Mouse (Mus musculus): ENCODE data around the gene Adcyap1r1. TPM values are rescaled to one million over a fixed set of nuclear protein-coding genes. Genes with fewer than 3 reads are reported as not detected.

Adcyap1r1 gene
- not detected in 2 replicates for total RNA-seq (2012; rRNA removed)
- not detected in 2 replicates for total RNA-seq (2014; rRNA removed)
- polyA plus RNA-seq (2012; ENCODE audit: insufficient read length, low read depth), result not detected in 2 replicates

DNA sequence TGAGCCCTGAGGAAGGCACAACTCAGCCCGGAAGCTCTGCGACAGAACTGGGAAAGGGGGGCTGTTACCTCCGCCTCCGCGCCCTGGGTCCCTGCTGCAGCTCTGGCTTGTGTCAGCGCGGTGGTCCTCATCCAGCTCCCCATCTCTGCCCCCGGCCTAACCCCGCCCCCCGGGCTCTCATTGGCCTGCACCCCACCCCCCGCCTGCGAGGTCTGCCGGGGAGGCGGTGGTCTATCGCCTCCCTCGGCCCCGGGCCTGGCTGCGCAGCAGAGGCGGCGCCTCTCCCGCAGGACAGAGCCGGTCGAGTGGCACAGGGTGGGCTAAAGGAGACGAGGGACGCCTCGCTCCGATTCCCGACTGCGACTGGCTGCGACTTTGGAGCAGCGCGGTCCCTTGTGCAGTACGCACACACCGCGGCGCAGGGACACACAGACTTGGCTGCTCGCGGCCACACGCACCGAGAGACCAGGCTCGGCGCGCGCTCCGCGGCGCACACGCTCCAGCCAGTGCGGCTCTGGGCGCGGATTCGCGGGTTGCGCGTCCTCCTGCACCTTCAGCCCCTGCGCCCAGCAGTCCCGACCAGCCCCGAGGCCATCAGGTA, at the start of gene Adcyap1r1:
Gene Adcyap1r1 (plus strand): TSS at position 208 of the 601 bp plus-strand sequence.
- Histone ChIP-seq H3K36me3 (replicated peaks in 1 of 2; ENCODE audit: control insufficient read depth in 1 of 2, insufficient read depth in 1 of 2, low read length in 1 of 2) (no peaks in the 10 kb centered on the region), H3K4me3 (replicated peaks in 1 of 3; ENCODE audit: low read depth in 2 of 3, low read length in 2 of 3, poor library complexity in 1 of 3) (no peak within 1 kb of the TSS), H3K4me1 (ENCODE audit: control insufficient read depth in 1 of 2, insufficient read depth in 2 of 2) (no peaks in the 10 kb centered on the region), H3K27ac (ENCODE audit: insufficient read depth, low read depth) (no peak within 1 kb of the TSS), H3K79me2 (replicated peaks; ENCODE audit: control insufficient read depth, extremely low read depth, insufficient read depth, poor library complexity, severe bottlenecking) (no peaks in the 10 kb centered on the region), H3K27me3 (replicated peaks) (peaks cover 86% of the 10 kb centered on the region), H3K4me2 (ENCODE audit: insufficient read depth, low read depth, poor library complexity, severe bottlenecking) (no peak within 1 kb of the TSS), H3K9me3 (replicated peaks; ENCODE audit: low read length) (peaks cover 2% of the 10 kb centered on the region), H3K9ac (ENCODE audit: insufficient read depth, low read depth) (no peak within 1 kb of the TSS)
- in situ Hi-C loops (cut with MboI; ENCODE audit: low pct_ligation_motif_present, low pct_unique_long_range_greater_than_20kb, low sequenced_read_pairs), result no loop called here
- no peak for DNase-seq (ENCODE audit: extremely low read depth)
- dilution Hi-C loops (cut with MboI; ENCODE audit: extremely low pct_ligation_motif_present, extremely low pct_unique_long_range_greater_than_20kb, low sequenced_read_pairs), result no loop called here
- TF ChIP-seq JUND (conservative IDR thresholded peaks at IDR 0.05; ENCODE audit: low read depth, low read length) (no peak), UBTF (IDR thresholded peaks at IDR 0.05; ENCODE audit: low read depth, low read length) (no peak), GABPA (IDR thresholded peaks at IDR 0.05; ENCODE audit: insufficient replicate concordance, low read depth, low read length) (no peak), HCFC1 (IDR thresholded peaks at IDR 0.05; ENCODE audit: low read depth, low read length) (no peak), ZKSCAN1 (IDR thresholded peaks at IDR 0.05; ENCODE audit: borderline replicate concordance, low read depth, low read length) (no peak), KAT2A (IDR thresholded peaks at IDR 0.05; ENCODE audit: insufficient replicate concordance, low read length) (no peak), ELF1 (IDR thresholded peaks at IDR 0.05; ENCODE audit: low read depth, low read length) (no peak), CHD1 (IDR thresholded peaks at IDR 0.05; ENCODE audit: low read depth, low read length) (no peak), E2F4 (IDR thresholded peaks at IDR 0.05; ENCODE audit: insufficient replicate concordance, low read depth, low read length) (no peak), NELFE (IDR thresholded peaks at IDR 0.05; ENCODE audit: low read depth, low read length) (no peak), CTCF (conservative IDR thresholded peaks at IDR 0.05 in 1 of 2, IDR thresholded peaks at IDR 0.05 in 1 of 2; ENCODE audit: low read depth in 2 of 2, low read length in 2 of 2) (no peak), RAD21 (IDR thresholded peaks at IDR 0.05; ENCODE audit: low read depth, low read length) (no peak), JUN (IDR thresholded peaks at IDR 0.05; ENCODE audit: insufficient read depth, low read depth, low read length) (no peak), POLR2A (IDR thresholded peaks at IDR 0.05; ENCODE audit: low read depth, low read length) (no peak), PAX5 (IDR thresholded peaks at IDR 0.05; ENCODE audit: low read length) (no peak), BHLHE40 (IDR thresholded peaks at IDR 0.05; ENCODE audit: low read depth, low read length) (no peak), ZC3H11A (IDR thresholded peaks at IDR 0.05; ENCODE audit: low read depth, low read length) (no peak), CHD2 (IDR thresholded peaks at IDR 0.05; ENCODE audit: low read length) (no peak), MAX (IDR thresholded peaks at IDR 0.05; ENCODE audit: low read length) (no peak), RCOR1 (conservative IDR thresholded peaks at IDR 0.05; ENCODE audit: low read depth, low read length) (no peak)

All from CH12.LX (cell line).